Mouse (Mus musculus): Measurements from ENCODE around the gene Thsd7a. TPM values are rescaled to one million over a fixed set of nuclear protein-coding genes. Genes with fewer than 3 reads are reported as not detected.

The Thsd7a gene
- polyA plus RNA-seq, 1 experiment from 2014 or later = 0.24 TPM

DNA sequence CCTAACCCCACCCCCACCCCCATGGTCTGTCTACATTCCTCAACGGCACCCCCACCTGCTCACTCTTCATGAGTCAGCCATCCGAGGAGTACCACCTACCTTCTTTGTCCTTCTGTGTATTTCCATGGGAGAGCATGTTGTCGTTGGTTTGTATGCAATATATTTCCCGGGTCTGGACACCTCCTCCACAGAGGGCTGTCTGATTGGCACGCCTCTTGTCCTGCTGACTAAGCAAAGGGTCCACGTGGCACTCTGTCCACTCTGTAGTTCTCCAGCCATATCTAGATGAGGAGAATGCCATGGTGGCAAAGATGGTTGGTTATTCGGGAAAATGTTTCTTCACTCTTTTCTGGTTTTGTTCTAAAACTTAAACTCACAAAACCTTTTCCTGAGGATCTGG lies 248.3 kb downstream of the Thsd7a start:
- H3K4me3 ChIP-seq (ENCODE audit: low read depth, low read length) = no peak overlapping the region
- no peak for ATAC-seq (ENCODE audit: low read depth)
- no peaks in the 10 kb centered on the region for H3K9me3 ChIP-seq (replicated peaks; ENCODE audit: control insufficient read depth, low read length)
- H3K4me2 ChIP-seq (ENCODE audit: low read depth, low read length) = no peak overlapping the region
- 49% methylated on average over 7 of the region's 7 CpGs for WGBS (ENCODE audit: insufficient replicate concordance)
- no peaks in the 10 kb centered on the region for H3K4me1 ChIP-seq (ENCODE audit: control insufficient read depth, low read depth, low read length)
- no peak overlapping the region for H3K27ac ChIP-seq (ENCODE audit: low read length)
- no peak overlapping the region for H3K9ac ChIP-seq (ENCODE audit: low read depth, low read length)
- no peaks in the 10 kb centered on the region for H3K36me3 ChIP-seq (ENCODE audit: control insufficient read depth, insufficient read depth)
- no peaks in the 10 kb centered on the region for H3K27me3 ChIP-seq (ENCODE audit: control insufficient read depth, insufficient read depth, low read depth, low read length)

- H3K4me2 ChIP-seq (ENCODE audit: low read depth, low read length) = no peak overlapping the region
- no peaks in the 10 kb centered on the region for H3K36me3 ChIP-seq (ENCODE audit: control insufficient read depth, insufficient read depth)
- no peak overlapping the region for H3K27ac ChIP-seq (ENCODE audit: low read length)
- H3K9me3 ChIP-seq (replicated peaks; ENCODE audit: control insufficient read depth, low read length) = no peaks in the 10 kb centered on the region
- no peak for ATAC-seq (ENCODE audit: low read depth)
- H3K9ac ChIP-seq (ENCODE audit: low read depth, low read length) = no peak overlapping the region
- H3K4me1 ChIP-seq (ENCODE audit: control insufficient read depth, low read depth, low read length) = no peaks in the 10 kb centered on the region
- H3K4me3 ChIP-seq (ENCODE audit: low read depth, low read length) = no peak overlapping the region
- no peaks in the 10 kb centered on the region for H3K27me3 ChIP-seq (ENCODE audit: control insufficient read depth, insufficient read depth, low read depth, low read length)
Measured at GRCm38 (mm10) chr6:12499866-12500265, 249.3 kb downstream of the Thsd7a start.

DNA sequence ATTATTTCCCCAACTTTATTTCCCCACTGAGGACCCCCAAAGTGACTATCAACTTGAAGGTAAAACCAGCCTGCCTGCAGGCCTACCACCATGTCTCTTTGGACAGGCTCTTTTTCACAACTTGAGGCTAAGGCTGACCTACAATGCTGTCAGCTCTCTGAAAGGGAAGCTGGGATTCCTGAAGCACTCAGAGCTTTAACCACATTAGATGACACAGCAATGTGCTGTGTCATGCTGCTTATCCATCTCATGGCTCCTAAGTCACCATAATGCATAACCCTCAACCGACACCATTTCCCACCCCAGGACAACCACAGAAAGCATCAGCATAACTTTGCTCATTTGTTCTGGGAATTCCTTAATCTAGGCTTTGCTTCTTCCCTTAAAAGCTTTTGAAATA lies 255.6 kb downstream of the Thsd7a start:
- Histone ChIP-seq H3K9me3 (replicated peaks; ENCODE audit: control insufficient read depth, low read length) (no peaks in the 10 kb centered on the region), H3K4me1 (ENCODE audit: control insufficient read depth, low read depth, low read length) (no peaks in the 10 kb centered on the region), H3K4me2 (ENCODE audit: low read depth, low read length) (no peak overlapping the region), H3K27ac (ENCODE audit: low read length) (no peak overlapping the region), H3K4me3 (ENCODE audit: low read depth, low read length) (no peak overlapping the region), H3K36me3 (ENCODE audit: control insufficient read depth, insufficient read depth) (no peaks in the 10 kb centered on the region), H3K9ac (ENCODE audit: low read depth, low read length) (no peak overlapping the region), H3K27me3 (ENCODE audit: control insufficient read depth, insufficient read depth, low read depth, low read length) (no peaks in the 10 kb centered on the region)
- no peak for ATAC-seq (ENCODE audit: low read depth)
- 16% methylated on average over 1 of the region's 1 CpGs for WGBS (ENCODE audit: insufficient replicate concordance)

DNA sequence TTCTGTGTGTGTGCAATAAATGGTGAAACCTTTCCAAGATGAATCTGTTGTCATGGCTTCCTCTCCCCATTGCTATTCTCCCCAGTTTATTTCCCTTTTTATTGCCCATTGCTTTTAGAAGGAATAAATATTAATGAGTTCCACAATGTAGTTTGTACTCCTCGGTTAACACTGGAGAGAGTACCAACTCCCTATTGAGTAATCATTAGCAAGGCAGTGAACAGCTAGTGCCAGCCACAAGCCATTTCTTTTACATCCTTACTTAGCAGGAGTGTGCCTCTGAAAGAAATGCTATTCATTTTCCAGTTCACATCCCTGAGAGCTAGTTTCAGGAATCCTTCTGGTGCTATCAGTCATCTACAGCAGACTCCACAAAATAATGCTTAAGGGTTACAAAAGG lies 260.3 kb downstream of the Thsd7a start:
- no peaks in the 10 kb centered on the region for H3K36me3 ChIP-seq (ENCODE audit: control insufficient read depth, insufficient read depth)
- H3K4me3 ChIP-seq (ENCODE audit: low read depth, low read length) = no peak overlapping the region
- no peak overlapping the region for H3K27ac ChIP-seq (ENCODE audit: low read length)
- WGBS (ENCODE audit: insufficient replicate concordance) = 60% methylated on average over 1 of the region's 1 CpGs
- no peaks in the 10 kb centered on the region for H3K27me3 ChIP-seq (ENCODE audit: control insufficient read depth, insufficient read depth, low read depth, low read length)
- no peak overlapping the region for H3K4me2 ChIP-seq (ENCODE audit: low read depth, low read length)
- no peaks in the 10 kb centered on the region for H3K4me1 ChIP-seq (ENCODE audit: control insufficient read depth, low read depth, low read length)
- no peaks in the 10 kb centered on the region for H3K9me3 ChIP-seq (replicated peaks; ENCODE audit: control insufficient read depth, low read length)
- no peak overlapping the region for H3K9ac ChIP-seq (ENCODE audit: low read depth, low read length)
- no peak for ATAC-seq (ENCODE audit: low read depth)

DNA sequence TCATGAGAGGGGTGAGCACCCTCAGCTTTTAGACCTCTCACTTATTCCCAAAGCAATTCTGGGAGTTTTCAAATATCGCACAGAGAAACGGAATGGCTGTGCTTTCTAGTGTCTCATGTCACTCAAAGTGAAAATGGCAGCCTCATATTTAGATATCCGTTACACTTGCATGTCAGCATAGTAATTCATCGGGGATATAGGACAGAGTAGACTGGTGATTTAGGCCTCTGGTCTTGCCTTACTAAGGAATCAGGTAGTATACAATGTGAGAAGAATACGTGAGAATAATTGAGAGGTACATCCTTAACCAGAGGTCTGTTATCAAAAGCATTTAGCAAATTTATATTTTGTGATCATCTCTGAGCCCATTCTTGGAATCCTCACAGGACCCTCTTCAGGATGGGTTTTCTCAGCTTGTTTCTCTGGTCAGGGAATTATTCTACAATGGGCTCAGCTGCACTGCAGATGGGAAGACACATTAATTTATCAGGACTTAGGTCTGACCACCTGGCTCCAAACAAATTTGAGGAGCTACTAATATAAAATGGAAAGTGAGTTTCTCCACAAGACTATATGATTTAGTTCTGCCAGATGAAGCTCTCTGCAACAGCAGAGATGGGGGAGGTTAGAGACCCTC lies 267.6 kb downstream of the Thsd7a start:
- no peak for ATAC-seq (ENCODE audit: low read depth)
- Histone ChIP-seq H3K36me3 (ENCODE audit: control insufficient read depth, insufficient read depth) (no peaks in the 10 kb centered on the region), H3K9ac (ENCODE audit: low read depth, low read length) (no peak overlapping the region), H3K4me3 (ENCODE audit: low read depth, low read length) (no peak overlapping the region), H3K4me2 (ENCODE audit: low read depth, low read length) (no peak overlapping the region), H3K27me3 (ENCODE audit: control insufficient read depth, insufficient read depth, low read depth, low read length) (no peaks in the 10 kb centered on the region), H3K27ac (ENCODE audit: low read length) (no peak overlapping the region), H3K9me3 (replicated peaks; ENCODE audit: control insufficient read depth, low read length) (no peaks in the 10 kb centered on the region), H3K4me1 (ENCODE audit: control insufficient read depth, low read depth, low read length) (no peaks in the 10 kb centered on the region)
- whole genome bisulfite sequencing (ENCODE audit: insufficient replicate concordance) = 65% methylated on average over 5 of the region's 5 CpGs

DNA sequence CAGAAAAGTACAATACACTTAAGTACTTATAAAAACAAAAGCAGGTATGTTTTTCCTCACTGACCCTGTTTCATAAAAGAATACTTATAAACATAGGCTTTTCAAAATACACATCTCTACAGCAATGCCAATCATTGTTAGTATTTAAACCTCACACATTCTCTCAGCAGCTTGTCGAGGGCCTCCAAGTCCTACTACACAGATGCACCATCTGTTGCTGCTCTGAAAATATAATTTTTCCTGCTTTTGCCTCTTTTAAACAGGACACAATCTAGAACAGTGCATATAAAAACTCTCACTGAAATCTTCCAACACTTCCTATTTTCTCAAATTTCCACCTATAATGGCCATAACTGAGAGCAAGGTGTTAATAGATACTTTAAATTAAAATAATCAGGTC lies 270.9 kb downstream of the Thsd7a start:
- Histone ChIP-seq H3K9me3 (replicated peaks; ENCODE audit: control insufficient read depth, low read length) (no peaks in the 10 kb centered on the region), H3K27me3 (ENCODE audit: control insufficient read depth, insufficient read depth, low read depth, low read length) (no peaks in the 10 kb centered on the region), H3K27ac (ENCODE audit: low read length) (no peak overlapping the region), H3K4me2 (ENCODE audit: low read depth, low read length) (no peak overlapping the region), H3K4me1 (ENCODE audit: control insufficient read depth, low read depth, low read length) (no peaks in the 10 kb centered on the region), H3K36me3 (ENCODE audit: control insufficient read depth, insufficient read depth) (no peaks in the 10 kb centered on the region), H3K9ac (ENCODE audit: low read depth, low read length) (no peak overlapping the region), H3K4me3 (ENCODE audit: low read depth, low read length) (no peak overlapping the region)
- 53% methylated on average over 1 of the region's 1 CpGs for WGBS (ENCODE audit: insufficient replicate concordance)
- ATAC-seq (ENCODE audit: low read depth) = no peak

DNA sequence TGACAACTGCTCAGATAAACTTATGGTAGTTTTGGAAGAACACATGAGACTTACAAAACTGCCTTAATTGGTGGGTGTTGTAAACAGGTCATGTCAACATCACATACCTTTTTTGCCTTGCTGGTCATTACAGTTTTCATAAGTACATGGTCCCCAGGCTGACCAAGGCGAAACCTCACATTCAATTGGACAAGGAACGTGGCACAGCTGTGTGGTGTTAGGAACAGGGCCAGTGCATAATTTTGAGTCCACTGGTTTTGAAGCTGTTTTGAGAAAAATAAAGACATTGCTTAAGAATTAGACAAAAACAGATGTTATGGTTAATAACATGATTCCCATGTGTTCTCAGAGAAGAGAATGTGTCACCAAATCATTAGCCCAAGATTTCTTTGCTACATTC lies 278.3 kb downstream of the Thsd7a start:
- H3K27me3 ChIP-seq (ENCODE audit: control insufficient read depth, insufficient read depth, low read depth, low read length) = no peaks in the 10 kb centered on the region
- no peak overlapping the region for H3K27ac ChIP-seq (ENCODE audit: low read length)
- H3K4me1 ChIP-seq (ENCODE audit: control insufficient read depth, low read depth, low read length) = no peaks in the 10 kb centered on the region
- WGBS (ENCODE audit: insufficient replicate concordance) = 60% methylated on average over 2 of the region's 2 CpGs
- no peak for ATAC-seq (ENCODE audit: low read depth)
- H3K4me2 ChIP-seq (ENCODE audit: low read depth, low read length) = no peak overlapping the region
- H3K9ac ChIP-seq (ENCODE audit: low read depth, low read length) = no peak overlapping the region
- no peaks in the 10 kb centered on the region for H3K9me3 ChIP-seq (replicated peaks; ENCODE audit: control insufficient read depth, low read length)
- H3K4me3 ChIP-seq (ENCODE audit: low read depth, low read length) = no peak overlapping the region
- no peaks in the 10 kb centered on the region for H3K36me3 ChIP-seq (ENCODE audit: control insufficient read depth, insufficient read depth)

DNA sequence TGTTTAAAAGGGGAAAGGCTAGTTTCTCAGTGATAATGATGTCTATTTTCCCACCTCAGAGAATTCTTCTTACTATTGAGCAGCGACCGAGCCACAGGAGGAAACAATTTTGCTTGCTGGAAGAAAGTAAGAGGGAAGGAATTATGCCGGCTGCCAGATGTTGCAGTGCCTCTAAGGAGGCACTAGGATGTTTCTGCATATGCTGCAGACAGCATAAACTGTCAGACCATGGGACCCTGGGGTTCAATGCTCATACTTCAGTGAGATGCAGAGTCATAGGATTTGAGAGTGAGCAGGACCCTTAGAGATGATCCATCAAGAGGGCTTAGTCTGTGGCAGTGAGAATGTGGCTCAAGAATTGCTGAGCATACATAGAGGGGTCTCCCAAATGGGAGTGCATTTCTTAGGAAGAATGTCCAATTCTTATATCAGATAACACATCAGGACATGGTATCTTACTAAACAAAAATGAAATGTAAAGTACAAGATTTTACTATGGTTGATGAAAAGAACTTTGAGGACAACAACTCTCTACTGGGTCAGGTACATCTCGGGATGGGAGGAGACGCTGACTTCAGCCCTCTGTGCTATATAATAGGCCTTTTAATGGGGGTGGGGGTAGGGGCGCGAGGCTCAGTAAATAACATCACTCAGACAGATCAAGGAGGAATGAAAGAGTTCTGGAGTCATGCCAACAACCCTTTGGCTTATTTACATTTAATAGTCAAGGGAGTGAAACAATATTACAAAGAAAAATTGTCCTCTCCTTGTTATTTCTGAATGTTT lies 281.7 kb downstream of the Thsd7a start:
- Histone ChIP-seq H3K9ac (ENCODE audit: low read depth, low read length) (no peak overlapping the region), H3K4me2 (ENCODE audit: low read depth, low read length) (no peak overlapping the region), H3K27me3 (ENCODE audit: control insufficient read depth, insufficient read depth, low read depth, low read length) (no peaks in the 10 kb centered on the region), H3K9me3 (replicated peaks; ENCODE audit: control insufficient read depth, low read length) (no peaks in the 10 kb centered on the region), H3K4me1 (ENCODE audit: control insufficient read depth, low read depth, low read length) (no peaks in the 10 kb centered on the region), H3K36me3 (ENCODE audit: control insufficient read depth, insufficient read depth) (no peaks in the 10 kb centered on the region), H3K4me3 (ENCODE audit: low read depth, low read length) (no peak overlapping the region), H3K27ac (ENCODE audit: low read length) (no peak overlapping the region)
- ATAC-seq (ENCODE audit: low read depth) = no peak
- WGBS (ENCODE audit: insufficient replicate concordance) = 52% methylated on average over 7 of the region's 7 CpGs

- H3K4me2 ChIP-seq (ENCODE audit: low read depth, low read length) = no peak overlapping the region
- H3K4me1 ChIP-seq (ENCODE audit: control insufficient read depth, low read depth, low read length) = no peaks in the 10 kb centered on the region
- 60% methylated on average over 4 of the region's 4 CpGs for WGBS (ENCODE audit: insufficient replicate concordance)
- ATAC-seq (ENCODE audit: low read depth) = no peak
- no peaks in the 10 kb centered on the region for H3K9me3 ChIP-seq (replicated peaks; ENCODE audit: control insufficient read depth, low read length)
- H3K9ac ChIP-seq (ENCODE audit: low read depth, low read length) = no peak overlapping the region
- no peaks in the 10 kb centered on the region for H3K27me3 ChIP-seq (ENCODE audit: control insufficient read depth, insufficient read depth, low read depth, low read length)
- H3K36me3 ChIP-seq (ENCODE audit: control insufficient read depth, insufficient read depth) = no peaks in the 10 kb centered on the region
- no peak overlapping the region for H3K4me3 ChIP-seq (ENCODE audit: low read depth, low read length)
- H3K27ac ChIP-seq (ENCODE audit: low read length) = no peak overlapping the region
Measured at GRCm38 (mm10) chr6:12458841-12459240, 290.4 kb downstream of the Thsd7a start.
